Mouse (Mus musculus): ENCODE results near the gene Zcchc4.

The Zcchc4 gene

DNA sequence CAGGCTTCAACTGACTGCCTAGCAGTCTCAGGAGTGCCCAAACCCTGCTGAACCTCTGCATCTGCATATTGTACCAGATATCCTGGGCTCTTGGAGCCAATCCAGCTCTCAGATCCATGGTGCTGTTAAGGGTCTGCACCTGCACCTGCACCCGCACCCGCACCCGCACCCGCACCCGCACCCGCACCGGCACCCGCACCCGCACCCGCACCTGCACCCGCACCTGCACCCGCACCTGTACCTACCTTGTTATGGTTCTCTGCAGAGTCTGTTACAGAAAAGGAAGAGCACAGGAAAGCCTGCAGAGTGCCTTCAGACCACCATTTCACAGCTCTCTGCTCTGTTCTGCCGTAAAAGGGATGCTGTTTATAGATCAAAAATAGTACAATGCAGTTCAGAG lies 96.8 kb downstream of the Zcchc4 start:
- in situ Hi-C loops (cut with MseI, MboI): no loop called here
